Mouse (Mus musculus): Measurements from ENCODE around the gene Sytl1.

DNA sequence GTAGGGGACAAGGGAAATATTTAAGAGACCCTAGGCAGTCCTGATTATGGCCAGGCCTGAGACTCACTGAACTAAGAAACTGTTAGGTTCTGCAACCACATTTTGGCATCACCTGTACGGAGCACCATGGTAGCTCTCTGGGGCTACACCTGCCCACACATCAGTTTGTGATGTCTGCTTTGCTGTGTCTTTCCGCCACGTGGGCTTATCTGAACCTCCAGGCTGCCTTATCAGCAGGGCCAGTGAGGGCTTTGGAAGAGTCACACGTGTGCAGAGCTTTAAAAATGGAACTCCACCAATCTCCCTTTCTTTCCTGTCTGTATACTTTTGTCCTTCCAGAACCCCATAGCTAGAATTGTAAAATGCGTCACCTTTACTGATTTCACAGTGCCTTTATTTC, 23.0 kb upstream of the Sytl1 start:
- TF ChIP-seq CTCF (IDR thresholded peaks at IDR 0.05; ENCODE audit: control insufficient read depth, insufficient read depth, low read length), result no peak
- no peak for TF ChIP-seq POLR2A (IDR thresholded peaks at IDR 0.05; ENCODE audit: borderline replicate concordance, control insufficient read depth, low read depth, low read length)

All from bone marrow, adult 2 months (tissue).